Mouse (Mus musculus): ENCODE measurements around the gene Aldh3a1. TPM values are rescaled to one million over a fixed set of nuclear protein-coding genes. Genes with fewer than 3 reads are reported as not detected.

Gene Aldh3a1
- polyA plus RNA-seq, 1 experiment from 2014 or later, result 0.07 TPM

GRCm38 (mm10) chr11:61199620-61200362, 7.5 kb upstream of the Aldh3a1 start:
- no peaks in the 10 kb centered on the region for H3K9me3 ChIP-seq (replicated peaks)
- no peak overlapping the region for H3K4me2 ChIP-seq
- H3K27me3 ChIP-seq (replicated peaks), result 0 out of 2 replicates have a peak, but pooled peaks cover 8% of the 10 kb centered on the region
- no peak overlapping the region for H3K27ac ChIP-seq
- H3K4me1 ChIP-seq, result no peaks in the 10 kb centered on the region
- WGBS (ENCODE audit: insufficient replicate concordance), result 50% methylated on average over 4 of the region's 4 CpGs
- H3K4me3 ChIP-seq, result no peak overlapping the region
- no peak overlapping the region for H3K9ac ChIP-seq
- no peaks in the 10 kb centered on the region for H3K36me3 ChIP-seq
- ATAC-seq, result no peak

- Histone ChIP-seq H3K36me3 (no peaks in the 10 kb centered on the region), H3K9ac (no peak overlapping the region), H3K4me3 (no peak overlapping the region), H3K4me2 (no peak overlapping the region), H3K9me3 (replicated peaks) (no peaks in the 10 kb centered on the region), H3K4me1 (no peaks in the 10 kb centered on the region), H3K27ac (no peak overlapping the region), H3K27me3 (replicated peaks) (no peaks in the 10 kb centered on the region)
- 68% methylated on average over 6 of the region's 6 CpGs for WGBS (ENCODE audit: insufficient replicate concordance)
- ATAC-seq, result no peak
Observed at GRCm38 (mm10) chr11:61202186-61202585, 5.2 kb upstream of the Aldh3a1 start.

GRCm38 (mm10) chr11:61202810-61203209, 4.5 kb upstream of the Aldh3a1 start:
- Histone ChIP-seq H3K27ac (no peak overlapping the region), H3K4me2 (no peak overlapping the region), H3K9ac (no peak overlapping the region), H3K27me3 (replicated peaks) (no peaks in the 10 kb centered on the region), H3K4me3 (no peak overlapping the region), H3K9me3 (replicated peaks) (no peaks in the 10 kb centered on the region), H3K36me3 (no peaks in the 10 kb centered on the region), H3K4me1 (no peaks in the 10 kb centered on the region)
- WGBS (ENCODE audit: insufficient replicate concordance), result 58% methylated on average over 2 of the region's 2 CpGs
- no peak for ATAC-seq

- no peak overlapping the region for H3K27ac ChIP-seq
- no peaks in the 10 kb centered on the region for H3K9me3 ChIP-seq (replicated peaks)
- H3K36me3 ChIP-seq, result no peaks in the 10 kb centered on the region
- H3K27me3 ChIP-seq (replicated peaks), result peaks cover 9% of the 10 kb centered on the region
- ATAC-seq, result no peak
- no peak overlapping the region for H3K4me3 ChIP-seq
- H3K9ac ChIP-seq, result no peak overlapping the region
- H3K4me1 ChIP-seq, result no peaks in the 10 kb centered on the region
- no peak overlapping the region for H3K4me2 ChIP-seq
- WGBS (ENCODE audit: insufficient replicate concordance), result 76% methylated on average over 10 of the region's 10 CpGs
Observed at GRCm38 (mm10) chr11:61205167-61205950, 2.0 kb upstream of the Aldh3a1 start.

- Histone ChIP-seq H3K4me1 (no peaks in the 10 kb centered on the region), H3K4me3 (no peak overlapping the region), H3K9ac (no peak overlapping the region), H3K4me2 (no peak overlapping the region), H3K27me3 (replicated peaks) (peaks cover 17% of the 10 kb centered on the region), H3K36me3 (no peaks in the 10 kb centered on the region), H3K27ac (no peak overlapping the region), H3K9me3 (replicated peaks) (no peaks in the 10 kb centered on the region)
- 77% methylated on average over 3 of the region's 3 CpGs for WGBS (ENCODE audit: insufficient replicate concordance)
- no peak for ATAC-seq
Observed at GRCm38 (mm10) chr11:61206136-61206535, 1.2 kb upstream of the Aldh3a1 start.

GRCm38 (mm10) chr11:61208316-61208715, 979 bp downstream of the Aldh3a1 start:
- peaks cover 39% of the 10 kb centered on the region for H3K27me3 ChIP-seq (replicated peaks)
- H3K4me3 ChIP-seq, result no peak overlapping the region
- no peak overlapping the region for H3K4me2 ChIP-seq
- no peak overlapping the region for H3K9ac ChIP-seq
- no peak for ATAC-seq
- H3K27ac ChIP-seq, result no peak overlapping the region
- H3K36me3 ChIP-seq, result no peaks in the 10 kb centered on the region
- no peaks in the 10 kb centered on the region for H3K9me3 ChIP-seq (replicated peaks)
- no peaks in the 10 kb centered on the region for H3K4me1 ChIP-seq
- 58% methylated on average over 10 of the region's 10 CpGs for WGBS (ENCODE audit: insufficient replicate concordance)

- no peak overlapping the region for H3K4me2 ChIP-seq
- H3K36me3 ChIP-seq, result no peaks in the 10 kb centered on the region
- WGBS (ENCODE audit: insufficient replicate concordance), result 29% methylated on average over 20 of the region's 20 CpGs
- no peaks in the 10 kb centered on the region for H3K4me1 ChIP-seq
- H3K9ac ChIP-seq, result no peak overlapping the region
- H3K27me3 ChIP-seq (replicated peaks), result peaks cover 48% of the 10 kb centered on the region
- H3K4me3 ChIP-seq, result no peak overlapping the region
- no peak overlapping the region for H3K27ac ChIP-seq
- H3K9me3 ChIP-seq (replicated peaks), result no peaks in the 10 kb centered on the region
- no peak for ATAC-seq
Observed at GRCm38 (mm10) chr11:61212102-61212501, 4.8 kb downstream of the Aldh3a1 start.

- Histone ChIP-seq H3K36me3 (no peaks in the 10 kb centered on the region), H3K4me1 (no peaks in the 10 kb centered on the region), H3K9ac (no peak overlapping the region), H3K9me3 (replicated peaks) (no peaks in the 10 kb centered on the region), H3K4me2 (no peak overlapping the region), H3K4me3 (no peak overlapping the region), H3K27ac (no peak overlapping the region), H3K27me3 (replicated peaks) (peaks cover 33% of the 10 kb centered on the region)
- 63% methylated on average over 3 of the region's 3 CpGs for WGBS (ENCODE audit: insufficient replicate concordance)
- no peak for ATAC-seq
Observed at GRCm38 (mm10) chr11:61215936-61216335, 8.6 kb downstream of the Aldh3a1 start.

- no peaks in the 10 kb centered on the region for H3K9me3 ChIP-seq (replicated peaks)
- H3K4me2 ChIP-seq, result no peak overlapping the region
- H3K9ac ChIP-seq, result no peak overlapping the region
- H3K4me3 ChIP-seq, result no peak overlapping the region
- WGBS (ENCODE audit: insufficient replicate concordance), result 40% methylated on average over 9 of the region's 9 CpGs
- no peaks in the 10 kb centered on the region for H3K36me3 ChIP-seq
- ATAC-seq, result no peak
- peaks cover 6% of the 10 kb centered on the region for H3K4me1 ChIP-seq
- H3K27me3 ChIP-seq (replicated peaks), result no peaks in the 10 kb centered on the region
- no peak overlapping the region for H3K27ac ChIP-seq
Observed at GRCm38 (mm10) chr11:61220156-61220881, 13.0 kb downstream of the Aldh3a1 start.

- 62% methylated on average over 1 of the region's 1 CpGs for WGBS (ENCODE audit: insufficient replicate concordance)
Observed at GRCm38 (mm10) chr11:61222007-61222406, 14.7 kb downstream of the Aldh3a1 start.

GRCm38 (mm10) chr11:61222971-61223745, 15.8 kb downstream of the Aldh3a1 start:
- Histone ChIP-seq H3K36me3 (no peaks in the 10 kb centered on the region), H3K9me3 (replicated peaks) (no peaks in the 10 kb centered on the region), H3K9ac (no peak overlapping the region), H3K4me3 (no peak overlapping the region), H3K4me1 (peaks cover 6% of the 10 kb centered on the region), H3K27me3 (replicated peaks) (no peaks in the 10 kb centered on the region; the same call in 1 of the 2 replicates), H3K27ac (no peak overlapping the region), H3K4me2 (no peak overlapping the region)
- WGBS (ENCODE audit: insufficient replicate concordance), result 63% methylated on average over 9 of the region's 9 CpGs
- ATAC-seq, result no peak

More at GRCm38 (mm10) chr11:61222007-61222406, 14.7 kb downstream of the Aldh3a1 start:
- no peaks in the 10 kb centered on the region for H3K27me3 ChIP-seq (replicated peaks)
- no peaks in the 10 kb centered on the region for H3K36me3 ChIP-seq
- no peak overlapping the region for H3K4me2 ChIP-seq
- H3K4me3 ChIP-seq, result no peak overlapping the region
- H3K4me1 ChIP-seq, result peaks cover 6% of the 10 kb centered on the region
- no peak overlapping the region for H3K27ac ChIP-seq
- no peak for ATAC-seq
- no peaks in the 10 kb centered on the region for H3K9me3 ChIP-seq (replicated peaks)
- H3K9ac ChIP-seq, result no peak overlapping the region

Data from liver, embryonic 12.5 days (tissue).